Mouse (Mus musculus) C2C12 (cell line): Measurements from ENCODE around the gene Kcnt1. TPM values are rescaled to one million over a fixed set of nuclear protein-coding genes. Genes with fewer than 3 reads are reported as not detected.
"Not testable (repeated sequence)": the region's sequence is repeated elsewhere in the genome, so short reads cannot be mapped to it uniquely, and the experiment has no call there.

Experiments
- H3K27me3 ChIP-seq: one replicate; pipeline ENCODE4 v1.6.1; 2011; ENCODE audit not compliant: control insufficient read depth, insufficient read depth, insufficient read length
- H3K36me3 ChIP-seq: one replicate; pipeline ENCODE4 v1.6.1; 2011; ENCODE audit not compliant: control insufficient read depth, insufficient read depth
- H3K4me3 ChIP-seq: one replicate; pipeline ENCODE4 v1.5.1; 2011; ENCODE audit warnings: mild to moderate bottlenecking, control low read depth; ENCODE audit not compliant: poor library complexity, insufficient read depth, severe bottlenecking
- H3K79me2 ChIP-seq: one replicate; pipeline ENCODE4 v1.6.1; 2011; ENCODE audit not compliant: control insufficient read depth, insufficient read depth
- H3K79me3 ChIP-seq: one replicate; pipeline ENCODE4 v1.6.1; 2011; ENCODE audit warnings: low read depth, control low read depth
- H3ac ChIP-seq: one replicate; pipeline ENCODE3; 2011; ENCODE audit warnings: low read depth; ENCODE audit not compliant: control insufficient read depth, insufficient read length
- CEBPB ChIP-seq: IDR thresholded peaks from one replicate; pipeline ENCODE4 v1.6.1; 2011; ENCODE audit warnings: low read depth, mild to moderate bottlenecking, control low read depth, moderate library complexity
- CTCF ChIP-seq: IDR thresholded peaks from one replicate; pipeline ENCODE4 v1.5.1; 2011; ENCODE audit not compliant: control insufficient read depth, insufficient read depth, insufficient read length
- FOSL1 ChIP-seq: IDR thresholded peaks from one replicate; pipeline ENCODE4 v1.8.0; 2011; ENCODE audit warnings: mild to moderate bottlenecking, low read length; ENCODE audit not compliant: poor library complexity, insufficient read depth, severe bottlenecking
- MAX ChIP-seq: IDR thresholded peaks from one replicate; pipeline ENCODE4 v1.6.1; 2011; ENCODE audit warnings: mild to moderate bottlenecking, control low read depth
- MYOD1 ChIP-seq: IDR thresholded peaks from one replicate; pipeline ENCODE4 v1.6.1; 2011; ENCODE audit warnings: low read depth; ENCODE audit not compliant: control insufficient read depth, insufficient read length
- MYOG ChIP-seq: IDR thresholded peaks from one replicate; pipeline ENCODE4 v1.6.1; 2011; ENCODE audit not compliant: control insufficient read depth, insufficient read length; ENCODE audit errors: extremely low read depth
- USF1 ChIP-seq: IDR thresholded peaks from one replicate; pipeline ENCODE4 v1.6.1; 2011; ENCODE audit warnings: low read depth, mild to moderate bottlenecking, control low read depth, moderate library complexity
- long read RNA-seq, 2 experiments: library from polyadenylated mRNA; unstranded; transcript quantifications; one replicate each; pipeline ENCODE4 v2.0.0; 2019 to 2020
- polyA plus RNA-seq: library from polyadenylated mRNA; unstranded; fragments of >200 nt; fragmentation: generic; extraction: Trizol; gene quantifications from one replicate; pipeline ENCODE4 v1.2.1, GENCODE M21; 2012; ENCODE audit warnings: missing spikeins

The Kcnt1 gene
- not detected for polyA plus RNA-seq
- long read RNA-seq, experiment 1 = 0 reads
- long read RNA-seq, experiment 2 = 0 reads

DNA sequence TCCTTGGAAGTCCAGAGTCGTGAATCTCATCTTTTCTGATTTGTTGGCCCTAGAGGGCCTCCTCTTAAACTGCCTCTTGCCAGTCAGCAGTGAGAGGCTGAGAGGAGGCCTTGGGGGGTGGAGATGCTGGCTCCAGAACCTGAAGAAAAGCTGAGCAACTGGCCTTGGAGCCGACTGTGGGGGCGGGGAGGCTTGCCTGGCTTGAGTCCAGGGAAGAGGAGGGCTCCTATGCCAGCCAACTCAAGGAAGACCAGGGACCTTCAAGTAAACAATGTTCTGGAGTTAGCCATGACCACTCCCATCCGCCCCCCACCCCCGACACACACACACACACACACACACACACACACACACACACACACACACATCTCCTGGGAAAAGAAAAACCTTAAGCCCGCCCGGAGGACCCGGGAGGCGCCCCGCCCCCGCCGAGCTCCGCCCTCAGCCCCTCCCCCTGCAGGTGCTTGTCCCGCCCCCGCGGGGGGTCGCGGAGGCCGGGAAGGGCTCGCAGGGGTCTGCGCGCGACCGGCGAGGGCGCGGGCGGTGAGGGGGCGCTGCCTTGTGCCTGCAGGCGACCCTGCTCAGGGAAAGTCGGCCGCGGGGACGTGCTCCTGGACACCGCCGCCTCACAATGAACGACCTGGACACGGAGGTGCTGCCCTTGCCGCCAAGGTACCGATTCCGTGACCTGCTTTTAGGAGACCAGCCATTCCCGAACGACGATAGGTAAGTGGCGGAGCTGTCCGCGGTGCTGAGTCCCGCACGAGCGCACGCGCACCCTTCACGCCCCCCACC lies at the start of gene Kcnt1:
Gene Kcnt1, plus strand, starts transcription at position 398 of the 795 bp plus-strand sequence.
- no peak within 1 kb of the TSS for H3ac ChIP-seq
- no peak within 1 kb of the TSS for H3K4me3 ChIP-seq
- no peaks in the 10 kb centered on the region for H3K79me3 ChIP-seq
- peaks cover 24% of the 10 kb centered on the region for H3K27me3 ChIP-seq
- H3K36me3 ChIP-seq = no peaks in the 10 kb centered on the region
- no peak for TF ChIP-seq FOSL1
- TF ChIP-seq CTCF = no peak
- no peak for TF ChIP-seq MYOG
- TF ChIP-seq MAX = no peak
- no peak for TF ChIP-seq CEBPB
- no peak for TF ChIP-seq USF1
- TF ChIP-seq MYOD1 = no peak
- no peaks in the 10 kb centered on the region for H3K79me2 ChIP-seq

DNA sequence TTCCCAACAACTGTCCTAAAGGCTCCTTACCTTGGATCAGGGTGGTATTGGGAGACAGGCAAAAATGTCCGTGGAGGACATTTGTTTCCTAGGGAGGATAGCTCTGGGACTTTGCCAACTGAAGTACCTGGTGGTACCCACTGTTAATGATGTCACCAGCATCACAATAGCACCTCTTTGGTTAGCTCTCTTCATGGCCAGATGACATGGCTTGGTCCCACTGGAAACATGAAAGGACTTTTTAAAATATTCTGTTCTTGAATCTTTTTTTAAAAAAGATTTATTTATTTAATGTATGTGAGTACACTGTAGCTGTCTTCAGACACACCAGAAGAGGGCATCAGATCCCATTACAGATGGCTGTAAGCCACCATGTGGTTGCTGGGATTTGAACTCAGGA lies 47.8 kb upstream of the Kcnt1 start, which contains the start of gene Glt6d1:
Gene Glt6d1, minus strand, starts transcription at position 101 of the 400 bp plus-strand sequence.
- not testable (repeated sequence) for H3K79me2 ChIP-seq, H3ac ChIP-seq, H3K79me3 ChIP-seq, H3K36me3 ChIP-seq, H3K4me3 ChIP-seq
- peaks cover 11% of the 10 kb centered on the region for H3K27me3 ChIP-seq

DNA sequence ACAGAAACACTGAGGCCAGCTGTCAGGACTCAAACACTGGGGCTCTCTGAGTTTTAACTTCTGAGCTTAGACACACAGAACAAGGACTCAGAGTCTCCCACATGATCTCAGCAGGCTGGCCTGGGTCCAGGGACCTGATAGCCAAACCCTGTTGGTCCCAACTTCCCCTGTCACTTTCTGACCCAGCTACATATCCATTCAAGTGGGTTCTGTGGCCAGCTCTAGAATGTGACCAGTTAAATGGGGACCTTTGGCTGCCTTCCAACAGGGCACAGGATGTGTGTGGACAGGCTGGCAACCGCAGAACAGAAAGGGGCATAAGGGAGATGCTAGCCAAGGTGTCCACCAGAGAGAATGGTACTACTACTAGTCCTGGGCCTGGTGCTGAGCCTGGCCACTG lies 40.7 kb upstream of the Kcnt1 start, which contains the start of gene Lcn9:
Gene Lcn9, plus strand, starts transcription at position 348 of the 400 bp plus-strand sequence.
- H3K4me3 ChIP-seq = no peak within 1 kb of the TSS
- no peaks in the 10 kb centered on the region for H3K36me3 ChIP-seq
- no peak within 1 kb of the TSS for H3ac ChIP-seq
- peaks cover 41% of the 10 kb centered on the region for H3K27me3 ChIP-seq
- no peak for TF ChIP-seq CEBPB
- no peak for TF ChIP-seq MYOD1
- H3K79me2 ChIP-seq = no peaks in the 10 kb centered on the region
- no peaks in the 10 kb centered on the region for H3K79me3 ChIP-seq

DNA sequence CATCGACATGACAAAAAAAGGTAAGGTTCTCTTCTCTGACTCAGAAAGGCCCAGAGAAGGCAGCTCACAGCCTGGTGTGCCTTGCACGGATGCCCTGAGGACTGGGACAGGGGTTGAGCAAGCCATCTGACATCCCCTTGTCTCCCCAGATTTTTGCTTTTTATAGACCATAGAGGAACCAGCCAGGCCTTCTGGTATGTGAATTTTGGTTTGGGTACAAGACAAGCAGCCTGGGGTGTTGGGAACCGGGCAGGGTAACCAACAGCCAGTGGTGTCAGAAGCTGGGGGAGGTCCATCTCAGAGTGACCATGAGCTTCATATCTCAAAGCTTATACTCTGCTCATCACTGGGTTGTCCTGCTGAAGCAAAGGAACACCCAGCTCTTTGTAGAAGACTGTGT lies 38.8 kb upstream of the Kcnt1 start:
- Histone ChIP-seq H3K4me3 (no peak overlapping the region), H3K36me3 (no peaks in the 10 kb centered on the region)
- no peak for TF ChIP-seq FOSL1
- no peak for TF ChIP-seq CTCF
- no peak for TF ChIP-seq MYOG
- no peak for TF ChIP-seq MAX
- no peak for TF ChIP-seq CEBPB
- TF ChIP-seq USF1 = no peak
- TF ChIP-seq MYOD1 = no peak

DNA sequence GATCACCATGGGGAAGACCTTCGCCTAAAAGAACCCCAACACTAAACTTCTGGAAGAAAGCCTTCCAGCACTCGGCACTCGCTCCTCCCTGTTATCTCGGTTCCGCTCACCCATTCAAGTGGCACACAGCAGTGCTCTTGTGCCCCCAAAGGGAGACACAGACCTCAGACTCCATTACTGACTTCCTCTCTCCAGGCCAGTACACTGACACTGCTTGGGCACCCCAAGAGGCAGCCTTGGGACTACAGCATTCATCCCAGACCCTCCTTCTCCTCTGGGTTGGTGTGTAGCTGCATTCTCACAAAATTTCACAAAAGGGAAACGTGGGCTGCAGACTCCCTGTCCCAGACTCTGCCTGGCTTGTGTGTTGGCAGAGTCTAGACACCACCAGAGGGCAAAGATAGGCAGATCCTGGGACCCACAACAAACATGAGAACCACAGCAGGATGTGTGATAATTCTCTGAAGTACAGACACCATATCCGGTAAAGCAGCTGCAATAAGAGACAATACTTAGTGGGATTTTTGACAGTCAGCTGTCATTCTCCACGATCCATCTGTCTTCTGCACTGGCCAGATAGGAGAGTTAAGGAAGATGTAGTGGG lies 35.1 kb upstream of the Kcnt1 start:
- TF ChIP-seq CTCF = no peak
- no peak for TF ChIP-seq MYOD1
- Histone ChIP-seq H3K4me3 (no peak overlapping the region), H3ac (no peak overlapping the region), H3K79me2 (no peaks in the 10 kb centered on the region), H3K36me3 (no peaks in the 10 kb centered on the region), H3K27me3 (peaks cover 43% of the 10 kb centered on the region), H3K79me3 (no peaks in the 10 kb centered on the region)

More for the DNA sequence above, 38.8 kb upstream of the Kcnt1 start:
- no peaks in the 10 kb centered on the region for H3K79me3 ChIP-seq
- peaks cover 45% of the 10 kb centered on the region for H3K27me3 ChIP-seq
- no peaks in the 10 kb centered on the region for H3K79me2 ChIP-seq
- no peak overlapping the region for H3ac ChIP-seq

DNA sequence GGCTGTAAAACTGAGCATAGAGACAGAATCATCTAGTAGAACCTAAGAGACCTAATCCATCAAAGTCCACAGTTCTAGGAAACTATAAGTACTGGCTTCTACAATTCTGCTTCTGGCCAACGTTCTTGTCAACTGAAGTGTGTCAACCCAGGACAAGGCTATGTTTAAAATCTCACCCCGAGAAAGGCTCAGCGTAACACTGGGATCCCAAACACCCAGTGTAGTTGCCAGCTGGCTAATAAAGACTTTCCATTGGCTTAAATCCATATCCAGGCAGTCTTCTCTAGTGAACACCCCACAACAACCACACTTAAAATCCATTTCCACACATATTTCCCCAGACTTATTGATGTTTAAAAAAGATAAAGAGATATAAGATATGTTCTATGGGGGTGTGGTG lies 32.7 kb upstream of the Kcnt1 start:
- no peaks in the 10 kb centered on the region for H3K79me2 ChIP-seq
- H3K36me3 ChIP-seq = no peaks in the 10 kb centered on the region
- no peak overlapping the region for H3ac ChIP-seq
- no peak overlapping the region for H3K4me3 ChIP-seq
- peaks cover 33% of the 10 kb centered on the region for H3K27me3 ChIP-seq
- H3K79me3 ChIP-seq = no peaks in the 10 kb centered on the region
- TF ChIP-seq MAX = no peak
- no peak for TF ChIP-seq USF1
- no peak for TF ChIP-seq FOSL1
- no peak for TF ChIP-seq CEBPB
